Comparison of ENCODE assay signal across 9 mouse cellular contexts in the genomic region with DNA sequence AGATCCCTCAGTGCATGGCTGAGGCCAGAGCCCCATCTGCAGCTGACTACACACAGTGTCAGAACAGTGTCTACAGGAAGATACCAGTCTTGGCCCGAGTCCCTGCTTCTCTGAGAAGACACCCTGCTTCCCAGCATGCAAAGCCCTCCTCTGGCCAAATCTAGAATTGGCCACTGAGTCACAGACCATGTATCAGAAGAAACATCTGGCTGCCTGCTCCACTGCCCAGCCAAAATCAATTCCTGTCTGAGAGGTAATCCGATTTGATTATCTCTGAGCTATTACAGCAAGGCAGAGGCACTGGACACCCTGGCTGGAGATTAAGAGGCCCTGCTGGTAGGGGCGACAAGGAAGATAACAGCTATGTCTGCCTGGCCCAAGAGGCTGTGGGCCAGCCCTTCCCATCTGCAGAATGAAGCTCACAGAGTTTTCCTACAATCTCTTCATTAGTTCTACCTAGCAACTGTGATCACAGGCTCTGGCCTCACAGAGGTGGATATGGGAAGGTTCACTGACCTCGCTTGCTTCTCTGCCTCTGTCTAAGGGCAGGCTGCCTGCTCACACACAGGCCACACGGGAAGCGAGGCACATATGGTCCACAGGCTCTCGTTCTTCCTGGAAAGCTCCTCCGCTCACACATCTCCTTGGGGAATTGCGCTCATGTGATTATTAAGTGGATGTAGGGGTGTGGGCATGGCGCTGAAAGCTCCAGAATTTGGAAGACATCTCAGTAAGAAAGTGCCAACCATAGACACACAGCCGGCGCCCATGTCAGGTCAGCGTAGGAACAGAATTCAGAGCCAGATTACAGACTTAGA.
DNase-seq lines count a peak whose midpoint lies in the region; ATAC-seq lines count a peak whose summit lies in the region.
"Had no signal": no experiment of that assay in that cellular context is flagged by ENCODE, and none has a peak within 500 bp of the region (broad histone marks: within the 10 kb centered on the region; RNA-seq: fewer than 3 reads in every experiment).

No protein-coding gene starts in this region.

- H3K9ac ChIP-seq in forebrain, embryonic 11.5 days (ENCODE audit: low read length): no peak overlapping the region
- no peak overlapping the region for H3K9ac ChIP-seq in midbrain, embryonic 14.5 days (replicated peaks; ENCODE audit: low read length)

- peak overlapping the region; percentile 35; the same call in 1 of the 2 replicates for H3K27ac ChIP-seq in forebrain, embryonic 10.5 days
- H3K27ac ChIP-seq in forebrain, embryonic 11.5 days (ENCODE audit: low read depth, low read length): no peak overlapping the region
- H3K27ac ChIP-seq in midbrain, embryonic 14.5 days (replicated peaks; ENCODE audit: low read depth, low read length): peak overlapping the region; percentile 55; the same call in 1 of the 2 replicates

- WGBS in forebrain, embryonic 10.5 days: 77% methylated on average over 13 of the region's 13 CpGs
- 73% methylated on average over 13 of the region's 13 CpGs for WGBS in forebrain, embryonic 11.5 days
- 45% methylated on average over 13 of the region's 13 CpGs for WGBS in midbrain, embryonic 14.5 days

- H3K27me3 ChIP-seq in forebrain, embryonic 10.5 days (ENCODE audit: poor library complexity, severe bottlenecking): no peaks in the 10 kb centered on the region
- no peaks in the 10 kb centered on the region for H3K27me3 ChIP-seq in forebrain, embryonic 11.5 days (ENCODE audit: control insufficient read depth, insufficient read depth, low read length)
- no peaks in the 10 kb centered on the region for H3K27me3 ChIP-seq in midbrain, embryonic 14.5 days (ENCODE audit: control insufficient read depth, insufficient read depth, low read length)

- H3K9me3 ChIP-seq in forebrain, embryonic 10.5 days: no peaks in the 10 kb centered on the region
- no peaks in the 10 kb centered on the region for H3K9me3 ChIP-seq in forebrain, embryonic 11.5 days (ENCODE audit: control insufficient read depth, low read length)
- no peaks in the 10 kb centered on the region for H3K9me3 ChIP-seq in midbrain, embryonic 14.5 days (ENCODE audit: control insufficient read depth, low read length)

- no peak overlapping the region for H3K4me3 ChIP-seq in forebrain, embryonic 10.5 days
- H3K4me3 ChIP-seq in forebrain, embryonic 11.5 days (ENCODE audit: low read depth, low read length): no peak overlapping the region
- no peak overlapping the region for H3K4me3 ChIP-seq in midbrain, embryonic 14.5 days (replicated peaks; ENCODE audit: low read depth, low read length)

- H3K4me2 ChIP-seq in forebrain, embryonic 11.5 days (ENCODE audit: low read depth, low read length, severe bottlenecking): no peak overlapping the region
- H3K4me2 ChIP-seq in midbrain, embryonic 14.5 days (ENCODE audit: low read length): no peak overlapping the region

- H3K4me1 ChIP-seq in forebrain, embryonic 10.5 days: peaks cover 43% of the 10 kb centered on the region
- no peaks in the 10 kb centered on the region for H3K4me1 ChIP-seq in forebrain, embryonic 11.5 days (replicated peaks; ENCODE audit: control insufficient read depth, insufficient read depth, low read length)
- 0 out of 2 replicates have a peak, but pooled peaks cover 16% of the 10 kb centered on the region for H3K4me1 ChIP-seq in midbrain, embryonic 14.5 days (ENCODE audit: control insufficient read depth, insufficient read depth, low read length)

- DNase-seq in forebrain, embryonic 10.5 days (ENCODE audit: extremely low spot score, low spot score): no peak
- no peak for DNase-seq in forebrain, embryonic 11.5 days (ENCODE audit: low spot score)
- DNase-seq in brain, adult 2 months (ENCODE audit: low read depth, low spot score): peak; percentile 30
- peak; percentile 44 for DNase-seq in heart, postnatal 4 days
- DNase-seq in midbrain, embryonic 14.5 days: peak; percentile 61
- DNase-seq in right cerebral cortex, postnatal 10 days (ENCODE audit: low spot score in 2 of 2): no peak
- no peak for DNase-seq in urinary bladder, adult 18-20 months (ENCODE audit: low spot score in 2 of 2)
- DNase-seq: cerebellum, adult 8-10 months had no signal

- no peak for ATAC-seq in forebrain, embryonic 11.5 days (replicated peaks; ENCODE audit: low FRiP score)
- ATAC-seq in midbrain, embryonic 14.5 days (ENCODE audit: low FRiP score, low TSS enrichment): 0 out of 2 replicates have a peak, but pooled peaks have one; percentile 34
- ATAC-seq in granulocyte monocyte progenitor cell, adult 5-6 weeks (replicated peaks; ENCODE audit: poor library complexity, severe bottlenecking): no peak

- no peaks in the 10 kb centered on the region for H3K36me3 ChIP-seq in forebrain, embryonic 10.5 days (replicated peaks)
- H3K36me3 ChIP-seq in forebrain, embryonic 11.5 days (ENCODE audit: control insufficient read depth, insufficient read depth, low read length): no peaks in the 10 kb centered on the region
- H3K36me3 ChIP-seq in midbrain, embryonic 14.5 days (ENCODE audit: control insufficient read depth, insufficient read depth, low read length): no peaks in the 10 kb centered on the region

Comparison
In these comparisons a context has a peak if more than half of its experiments do, and no peak if none do; other contexts are left out.
1. DNase-seq: peak in brain, adult 2 months (single experiment), heart, postnatal 4 days (single experiment) and midbrain, embryonic 14.5 days (single experiment); none in forebrain, embryonic 10.5 days (single experiment), forebrain, embryonic 11.5 days (single experiment), right cerebral cortex, postnatal 10 days (0 of 2) and urinary bladder, adult 18-20 months (0 of 2).